In genomic region chr8:95204039-95204380, GRCm38 (mm10) we compare ENCODE assay signal across 9 mouse cellular contexts. TPM values are rescaled to one million over a fixed set of nuclear protein-coding genes. Genes with fewer than 3 reads are reported as not detected.
DNase-seq lines count a peak whose midpoint lies in the region; ATAC-seq and TF ChIP-seq lines count a peak whose summit lies in the region.
"Had no signal": no experiment of that assay in that cellular context is flagged by ENCODE, and none has a peak within 500 bp of the region (broad histone marks: within the 10 kb centered on the region; RNA-seq: fewer than 3 reads in every experiment).

No protein-coding gene starts in this region.

- H3K4me2 ChIP-seq in embryonic facial prominence, embryonic 13.5 days: no peak overlapping the region
- H3K4me2 ChIP-seq in kidney, embryonic 14.5 days (replicated peaks; ENCODE audit: low read depth, low read length): no peak overlapping the region
- H3K4me2 ChIP-seq in neural tube, embryonic 11.5 days (ENCODE audit: low read depth): no peak overlapping the region
- H3K4me2 ChIP-seq in stomach, embryonic 15.5 days: no peak overlapping the region
- H3K4me2 ChIP-seq: embryonic facial prominence, embryonic 12.5 days had no signal

- ATAC-seq in embryonic facial prominence, embryonic 13.5 days (ENCODE audit: insufficient number of reproducible peaks, insufficient read depth, low FRiP score, low TSS enrichment, low read depth): 0 out of 2 replicates have a peak, but pooled peaks have one; percentile 50
- ATAC-seq in kidney, embryonic 14.5 days (ENCODE audit: low FRiP score, low TSS enrichment): peak; percentile 77
- ATAC-seq in neural tube, embryonic 11.5 days (ENCODE audit: insufficient read depth, low FRiP score, low TSS enrichment): peak; percentile 70
- 0 out of 2 replicates have a peak, but pooled peaks have one; percentile 48 for ATAC-seq in stomach, embryonic 15.5 days (ENCODE audit: insufficient read depth, low FRiP score, low read depth)

- peak; percentile 96 for TF ChIP-seq CTCF in liver, adult 2 months (IDR thresholded peaks at IDR 0.05; ENCODE audit: low read depth, low read length)

- H3K36me3 ChIP-seq in embryonic facial prominence, embryonic 13.5 days: no peaks in the 10 kb centered on the region
- no peaks in the 10 kb centered on the region for H3K36me3 ChIP-seq in kidney, embryonic 14.5 days (ENCODE audit: control insufficient read depth, insufficient read depth, low read length)
- no peaks in the 10 kb centered on the region for H3K36me3 ChIP-seq in liver, adult 2 months (ENCODE audit: control insufficient read depth, insufficient read depth, low read length)
- no peaks in the 10 kb centered on the region for H3K36me3 ChIP-seq in neural tube, embryonic 11.5 days (ENCODE audit: control insufficient read depth, insufficient read depth, low read length)
- H3K36me3 ChIP-seq in stomach, embryonic 15.5 days: no peaks in the 10 kb centered on the region
- H3K36me3 ChIP-seq: embryonic facial prominence, embryonic 12.5 days had no signal

- no peak overlapping the region for H3K27ac ChIP-seq in embryonic facial prominence, embryonic 13.5 days
- no peak overlapping the region for H3K27ac ChIP-seq in kidney, embryonic 14.5 days (ENCODE audit: low read depth, low read length)
- no peak overlapping the region for H3K27ac ChIP-seq in liver, adult 2 months (replicated peaks; ENCODE audit: insufficient read depth, low read depth, low read length)
- no peak overlapping the region for H3K27ac ChIP-seq in neural tube, embryonic 11.5 days (ENCODE audit: low read depth, low read length)
- H3K27ac ChIP-seq in stomach, embryonic 15.5 days: no peak overlapping the region
- H3K27ac ChIP-seq: embryonic facial prominence, embryonic 12.5 days had no signal

- H3K4me1 ChIP-seq in embryonic facial prominence, embryonic 13.5 days: no peaks in the 10 kb centered on the region
- no peaks in the 10 kb centered on the region for H3K4me1 ChIP-seq in kidney, embryonic 14.5 days (ENCODE audit: control insufficient read depth, insufficient read depth, low read length)
- peaks cover 3% of the 10 kb centered on the region; the same call in 1 of the 2 replicates for H3K4me1 ChIP-seq in liver, adult 2 months (ENCODE audit: control insufficient read depth, insufficient read depth, low read length)
- peaks cover 3% of the 10 kb centered on the region; the same call in 1 of the 2 replicates for H3K4me1 ChIP-seq in neural tube, embryonic 11.5 days (ENCODE audit: control insufficient read depth, insufficient read depth, low read length)
- H3K4me1 ChIP-seq in stomach, embryonic 15.5 days: 0 out of 2 replicates have a peak, but pooled peaks cover 2% of the 10 kb centered on the region
- H3K4me1 ChIP-seq: embryonic facial prominence, embryonic 12.5 days had no signal

- DNase-seq in B cell, adult 2 months: peak; percentile 78
- DNase-seq in adrenal gland, postnatal 36 days: peak; percentile 77 to 79
- DNase-seq in heart, adult 9 months (ENCODE audit: low spot score in 2 of 2): peak; percentile 66 to 71
- peak; percentile 13 for DNase-seq in liver, adult 2 months (ENCODE audit: extremely low read depth, low read depth, low spot score)
- DNase-seq in neural tube, embryonic 11.5 days (ENCODE audit: low spot score): peak; percentile 76

- no peak for TF ChIP-seq POLR2A in liver, adult 2 months (IDR thresholded peaks at IDR 0.05; ENCODE audit: extremely low read depth, insufficient read depth, low read length)

- no peak overlapping the region for H3K4me3 ChIP-seq in embryonic facial prominence, embryonic 13.5 days
- no peak overlapping the region for H3K4me3 ChIP-seq in kidney, embryonic 14.5 days (ENCODE audit: low read length)
- H3K4me3 ChIP-seq in liver, adult 2 months (ENCODE audit: insufficient read depth, low read depth, low read length): no peak overlapping the region
- H3K4me3 ChIP-seq in neural tube, embryonic 11.5 days (ENCODE audit: low read depth, low read length): no peak overlapping the region
- no peak overlapping the region for H3K4me3 ChIP-seq in stomach, embryonic 15.5 days (replicated peaks)
- H3K4me3 ChIP-seq: embryonic facial prominence, embryonic 12.5 days had no signal

- H3K9me3 ChIP-seq in embryonic facial prominence, embryonic 13.5 days: no peaks in the 10 kb centered on the region
- no peaks in the 10 kb centered on the region for H3K9me3 ChIP-seq in kidney, embryonic 14.5 days (ENCODE audit: control insufficient read depth, low read length)
- H3K9me3 ChIP-seq in neural tube, embryonic 11.5 days (ENCODE audit: control insufficient read depth, low read length): no peaks in the 10 kb centered on the region
- no peaks in the 10 kb centered on the region for H3K9me3 ChIP-seq in stomach, embryonic 15.5 days
- H3K9me3 ChIP-seq: embryonic facial prominence, embryonic 12.5 days had no signal

- 10% methylated on average over 10 of the region's 10 CpGs for WGBS in embryonic facial prominence, embryonic 13.5 days
- WGBS in kidney, embryonic 14.5 days: 24% methylated on average over 9 of the region's 10 CpGs
- 17% methylated on average over 10 of the region's 10 CpGs for WGBS in liver, adult 2 months
- 18% methylated on average over 10 of the region's 10 CpGs for WGBS in neural tube, embryonic 11.5 days
- WGBS in stomach, embryonic 15.5 days: 20% methylated on average over 10 of the region's 10 CpGs

- no peak overlapping the region for H3K9ac ChIP-seq in embryonic facial prominence, embryonic 13.5 days
- no peak overlapping the region for H3K9ac ChIP-seq in kidney, embryonic 14.5 days (ENCODE audit: low read depth, low read length)
- H3K9ac ChIP-seq in liver, adult 2 months (ENCODE audit: low read depth, low read length): no peak overlapping the region
- H3K9ac ChIP-seq in neural tube, embryonic 11.5 days (ENCODE audit: low read length): no peak overlapping the region
- H3K9ac ChIP-seq in stomach, embryonic 15.5 days: no peak overlapping the region
- H3K9ac ChIP-seq: embryonic facial prominence, embryonic 12.5 days had no signal

- no peaks in the 10 kb centered on the region for H3K79me2 ChIP-seq in liver, adult 2 months (ENCODE audit: control insufficient read depth, insufficient read depth, low read length)

- no peaks in the 10 kb centered on the region for H3K27me3 ChIP-seq in embryonic facial prominence, embryonic 13.5 days
- H3K27me3 ChIP-seq in kidney, embryonic 14.5 days (ENCODE audit: control insufficient read depth, insufficient read depth, low read length): no peaks in the 10 kb centered on the region
- H3K27me3 ChIP-seq in liver, adult 2 months (ENCODE audit: control insufficient read depth, insufficient read depth, low read length): no peaks in the 10 kb centered on the region
- no peaks in the 10 kb centered on the region for H3K27me3 ChIP-seq in neural tube, embryonic 11.5 days (ENCODE audit: control insufficient read depth, insufficient read depth, low read length)
- no peaks in the 10 kb centered on the region for H3K27me3 ChIP-seq in stomach, embryonic 15.5 days (replicated peaks)
- H3K27me3 ChIP-seq: embryonic facial prominence, embryonic 12.5 days had no signal

RNA-seq across cellular contexts. Expression of gene Kifc3, which starts 1.4 kb away (rescaled TPM):
- total RNA-seq in adrenal gland, postnatal 36 days (2021): 100 to 1,000 TPM; 110 to 163 TPM
- 10.6 and 12.2 TPM in 2 replicates for polyA plus RNA-seq in embryonic facial prominence, embryonic 13.5 days (2015; fragmentation: Nextera tagmentation; extraction: Ambion mirVana)
- polyA plus RNA-seq in kidney, embryonic 14.5 days (2014; fragmentation: Nextera tagmentation; extraction: Ambion mirVana): 13.5 and 19.8 TPM in 2 replicates
- total RNA-seq in liver, adult 2 months (2014; rRNA removed): 6.8 and 9.3 TPM in 2 replicates
- 17.3 and 28.3 TPM in 2 replicates for polyA plus RNA-seq in liver, adult 2 months (2012; rRNA removed)
- 6.3 and 7.4 TPM in 2 replicates for polyA plus RNA-seq in neural tube, embryonic 11.5 days (2014; fragmentation: Nextera tagmentation; extraction: Ambion mirVana)
- polyA plus RNA-seq in stomach, embryonic 15.5 days (2015; fragmentation: Nextera tagmentation; extraction: Ambion mirVana): 21.2 and 23.1 TPM in 2 replicates

Comparison
In these comparisons a context has a peak if more than half of its experiments do, and no peak if none do; other contexts are left out.
1. DNase-seq: peak in every context shown above with its lines; median percentile 78 in B cell, adult 2 months; 78 in adrenal gland, postnatal 36 days; 76 in neural tube, embryonic 11.5 days; 68 in heart, adult 9 months; 13 in liver, adult 2 months.